Mouse (Mus musculus) adrenal gland, postnatal 10 days (tissue): Measurements from ENCODE around the gene Tdgf1. TPM values are rescaled to one million over a fixed set of nuclear protein-coding genes. Genes with fewer than 3 reads are reported as not detected.

Experiments used
- DNase-seq: peaks from one replicate; pipeline ENCODE4 v3.0.0; 2021; ENCODE audit warnings: mixed read lengths
- microRNA-seq: library from miRNA; unstranded; fragments of <30 nt; microRNA quantifications from one replicate; pipeline ENCODE4 v1.2.0, GENCODE M21; 2021
- total RNA-seq, 2 experiments: library from RNA; stranded (reverse); gene quantifications; 2 replicates each; pipeline ENCODE4 v1.2.3; 2021

The Tdgf1 gene
- total RNA-seq, 2 experiments from 2014 or later, result not detected

- no peak for DNase-seq
Observed at GRCm38 (mm10) chr9:110914631-110915236, 31.2 kb downstream of the Tdgf1 start.

- DNase-seq, result no peak
Observed at GRCm38 (mm10) chr9:110909371-110909967, 36.5 kb downstream of the Tdgf1 start.

GRCm38 (mm10) chr9:110908631-110909016 is 37.3 kb downstream of the Tdgf1 start:
- DNase-seq, result no peak

- DNase-seq, result no peak
Observed at GRCm38 (mm10) chr9:110907838-110908630, 37.9 kb downstream of the Tdgf1 start.

- DNase-seq, result no peak
Observed at GRCm38 (mm10) chr9:110907201-110907837, 38.6 kb downstream of the Tdgf1 start.

GRCm38 (mm10) chr9:110902271-110902670 is 43.7 kb downstream of the Tdgf1 start:
- peak; percentile 34 for DNase-seq

GRCm38 (mm10) chr9:110901204-110901603 is 44.8 kb downstream of the Tdgf1 start:
- DNase-seq, result no peak

GRCm38 (mm10) chr9:110899451-110900008 is 46.4 kb downstream of the Tdgf1 start:
- DNase-seq, result no peak

- DNase-seq, result no peak
Observed at GRCm38 (mm10) chr9:110896595-110896994, 49.4 kb downstream of the Tdgf1 start.

GRCm38 (mm10) chr9:110895994-110896393 is 50.0 kb downstream of the Tdgf1 start:
- DNase-seq, result no peak

- DNase-seq, result no peak
Observed at GRCm38 (mm10) chr9:110895507-110895906, 50.5 kb downstream of the Tdgf1 start.

GRCm38 (mm10) chr9:110893429-110893828 is 52.5 kb downstream of the Tdgf1 start:
- DNase-seq, result no peak

- DNase-seq, result no peak
Observed at GRCm38 (mm10) chr9:110892552-110892951, 53.4 kb downstream of the Tdgf1 start.

- DNase-seq, result peak; percentile 33
Observed at GRCm38 (mm10) chr9:110891077-110891828, 54.7 kb downstream of the Tdgf1 start.

- DNase-seq, result no peak
Observed at GRCm38 (mm10) chr9:110890026-110890783, 55.8 kb downstream of the Tdgf1 start.

Small RNA genes within 50 kb of the gene (microRNA-seq; reads per million reads assigned to microRNA genes)
- not detected for gene Gm24269

Other genes starting within 250 kb of the Tdgf1 start
- gene Myl3, start 204.3 kb downstream of the Tdgf1 start, total RNA-seq, result 10 to 100 TPM; 10.6 to 78.0 TPM
- 10 to 100 TPM; 13.4 to 13.9 TPM for gene Pth1r, start 199.0 kb downstream of the Tdgf1 start, total RNA-seq
- not detected for gene Prss42, start 148.0 kb downstream of the Tdgf1 start, total RNA-seq
- gene Prss44, start 132.2 kb downstream of the Tdgf1 start, total RNA-seq, result not detected
- gene Prss43, start 119.5 kb downstream of the Tdgf1 start, total RNA-seq, result not detected
- not detected for gene Prss45, start 111.6 kb downstream of the Tdgf1 start, total RNA-seq
- not detected for gene Prss46, start 101.7 kb downstream of the Tdgf1 start, total RNA-seq
- gene Prss50, start 88.2 kb downstream of the Tdgf1 start, total RNA-seq, result under 1 TPM in 1 of 2 experiments, not detected in 1; 0.67 TPM
- 10 to 100 TPM; 16.4 to 18.2 TPM for gene Als2cl, start 66.3 kb downstream of the Tdgf1 start, total RNA-seq
- 1 to 10 TPM; 1.9 to 5.6 TPM for gene Tmie, start 66.0 kb downstream of the Tdgf1 start, total RNA-seq
- not detected for gene Fam240a, start 29.3 kb downstream of the Tdgf1 start, total RNA-seq
- 1 to 10 TPM; 2.2 to 5.4 TPM for gene Lrrc2, start 5.4 kb upstream of the Tdgf1 start, total RNA-seq
- gene Rtp3, start 44.4 kb upstream of the Tdgf1 start, total RNA-seq, result 10 to 100 TPM in 1 of 2 experiments, 1 to 10 TPM in 1; 7.5 to 10.3 TPM
- 10 to 100 TPM; 14.8 to 15.6 TPM for gene Ltf, start 73.1 kb upstream of the Tdgf1 start, total RNA-seq
- gene Ccrl2, start 111.4 kb upstream of the Tdgf1 start, total RNA-seq, result 1 to 10 TPM; 3.4 to 4.8 TPM
- 10 to 100 TPM; 41.7 to 50.1 TPM for gene Lrrfip2, start 171.4 kb upstream of the Tdgf1 start, total RNA-seq